Mouse (Mus musculus): ENCODE results near the gene Dgkb.

DNA sequence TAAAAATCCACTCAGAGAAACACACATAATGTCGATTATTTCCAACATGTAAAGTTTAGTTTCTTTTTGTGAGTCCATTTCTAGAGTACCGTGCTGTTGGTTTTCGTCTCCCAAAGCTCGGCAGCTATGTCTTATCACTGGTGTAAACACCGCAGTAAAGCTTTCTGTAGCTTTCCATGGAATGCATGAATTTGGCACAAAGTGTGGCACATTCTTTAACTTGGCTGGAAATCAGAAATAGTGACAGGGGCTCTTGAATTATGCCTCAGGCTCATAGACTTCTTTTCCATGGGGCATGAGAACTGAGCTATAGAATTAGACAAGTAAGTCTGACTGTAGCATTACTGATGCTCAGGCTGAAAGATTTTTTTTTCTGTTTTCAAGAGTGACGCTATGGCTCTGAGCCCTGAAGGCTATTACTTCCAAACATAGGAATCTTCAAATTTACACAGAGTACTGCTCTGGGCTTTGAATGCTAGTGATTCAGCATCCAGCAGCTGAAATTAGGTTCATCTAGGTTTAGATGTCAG lies 179.0 kb downstream of the Dgkb start:
- TF ChIP-seq POLR2A (IDR thresholded peaks at IDR 0.05; ENCODE audit: extremely low read depth, insufficient read depth, low read length) (no peak), CTCF (IDR thresholded peaks at IDR 0.05; ENCODE audit: extremely low read depth, insufficient read depth, low read length) (no peak)
